Mouse (Mus musculus) stomach, embryonic 14.5 days (tissue): Measurements from ENCODE around the gene Aff1. TPM values are rescaled to one million over a fixed set of nuclear protein-coding genes. Genes with fewer than 3 reads are reported as not detected.

ENCODE experiments used
- ATAC-seq: fragments of 200-750 bp; cut with Nextera tagmentation; 2 replicates; pipeline ENCODE4 v1.8.0; 2017; ENCODE audit warnings: low read depth, moderate TSS enrichment; ENCODE audit not compliant: insufficient number of reproducible peaks, insufficient read depth, low FRiP score
- H3K27ac ChIP-seq: fragments of 300-500 bp; sonication (generic); 2 replicates; pipeline ENCODE4 v1.5.1; 2014; ENCODE audit warnings: mild to moderate bottlenecking, low read length, moderate library complexity, mixed read lengths
- H3K27me3 ChIP-seq: fragments of 300-500 bp; sonication (generic); 2 replicates; pipeline ENCODE4 v1.6.1; 2014; ENCODE audit warnings: low read length, control low read depth, mixed read lengths; ENCODE audit not compliant: control insufficient read depth, insufficient read depth
- H3K36me3 ChIP-seq: fragments of 300-500 bp; sonication (generic); 2 replicates; pipeline ENCODE4 v1.6.1; 2014; ENCODE audit warnings: mild to moderate bottlenecking, control low read depth, low read length, moderate library complexity, mixed read lengths; ENCODE audit not compliant: control insufficient read depth, insufficient read depth
- H3K4me1 ChIP-seq: fragments of 300-500 bp; sonication (generic); 2 replicates; pipeline ENCODE4 v1.6.1; 2014; ENCODE audit warnings: low read length, control low read depth, mixed read lengths; ENCODE audit not compliant: control insufficient read depth, insufficient read depth
- H3K4me2 ChIP-seq: fragments of 300-500 bp; sonication (generic); replicated peaks from 2 replicates; pipeline ENCODE4 v1.6.1; 2014; ENCODE audit warnings: low read depth, low read length, control low read depth
- H3K4me3 ChIP-seq: fragments of 300-500 bp; sonication (generic); 2 replicates; pipeline ENCODE4 v1.5.1; 2014; ENCODE audit warnings: low read depth, low read length, control low read depth
- H3K9ac ChIP-seq: fragments of 300-500 bp; sonication (generic); replicated peaks from 2 replicates; pipeline ENCODE4 v1.6.1; 2014; ENCODE audit warnings: low read depth, mild to moderate bottlenecking, control low read depth, low read length, moderate library complexity, mixed read lengths
- H3K9me3 ChIP-seq: fragments of 300-500 bp; sonication (generic); 2 replicates; pipeline ENCODE4 v1.6.1; 2016; ENCODE audit warnings: low read depth, low read length, control low read depth; ENCODE audit not compliant: control insufficient read depth
- WGBS: fragments of 180-500 bp; shearing (Covaris S2); extraction: QIAGEN DNeasy Blood & Tissue Kit; methylation state at CpG from one replicate; pipeline ENCODE4 v1.1.7; 2014; 5-methylcytosine and 5-hydroxymethylcytosine counted together
- polyA plus RNA-seq: library from polyadenylated mRNA; unstranded; fragments of >200 nt; fragmentation: Nextera tagmentation; extraction: Ambion mirVana; gene quantifications from 2 replicates; pipeline ENCODE4 v1.2.1, GENCODE M21; 2014

Aff1 gene
- polyA plus RNA-seq, 1 experiment from 2014 or later, result 5.9 TPM

DNA sequence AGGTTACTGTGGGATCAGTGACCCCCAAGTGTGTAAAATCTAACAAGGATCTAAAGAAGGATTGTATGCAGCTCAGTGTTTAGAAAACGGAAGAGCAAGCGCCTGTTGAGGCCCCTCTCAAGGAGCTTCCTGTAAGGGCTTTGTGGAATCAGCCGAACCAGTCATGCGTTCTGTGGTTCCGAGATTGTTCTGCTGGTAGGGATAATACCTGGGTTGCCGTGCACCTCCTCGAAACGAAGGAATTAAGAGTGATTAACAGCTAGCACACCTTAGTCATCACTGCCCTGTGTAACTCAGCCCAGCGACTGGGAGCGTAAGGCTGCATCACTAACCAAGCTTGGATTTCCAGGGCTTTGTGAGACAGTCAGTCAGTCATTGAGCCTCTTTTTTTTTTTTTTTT lies 87.7 kb downstream of the Aff1 start:
- 0 out of 2 replicates have a peak, but pooled peaks cover 7% of the 10 kb centered on the region for H3K36me3 ChIP-seq
- no peak overlapping the region for H3K4me3 ChIP-seq
- H3K4me2 ChIP-seq, result no peak overlapping the region
- ATAC-seq, result no peak
- no peaks in the 10 kb centered on the region for H3K9me3 ChIP-seq
- no peak overlapping the region for H3K27ac ChIP-seq
- no peaks in the 10 kb centered on the region for H3K27me3 ChIP-seq
- H3K4me1 ChIP-seq, result peaks cover 20% of the 10 kb centered on the region; the same call in 1 of the 2 replicates
- H3K9ac ChIP-seq, result no peak overlapping the region
- 33% methylated on average over 10 of the region's 10 CpGs for WGBS

DNA sequence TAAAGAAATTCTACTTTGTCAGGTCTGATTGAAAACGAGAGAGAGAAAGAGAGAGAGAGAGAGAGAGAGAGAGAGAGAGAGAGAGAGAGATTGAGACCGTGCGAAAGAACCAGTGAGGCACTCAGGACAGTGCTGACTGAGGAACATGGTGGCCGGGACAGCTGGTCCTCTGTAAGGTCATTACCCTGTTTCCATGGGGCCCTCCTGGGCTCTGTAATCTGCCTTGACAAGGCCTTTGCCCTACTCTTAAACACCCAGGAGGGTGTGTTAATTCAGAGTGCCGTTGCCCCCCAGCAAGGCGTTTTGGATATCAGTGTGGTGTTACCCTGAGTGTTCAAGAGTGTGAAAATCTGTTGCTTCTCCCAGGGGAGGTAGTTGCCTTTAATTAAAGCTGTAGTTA lies 88.1 kb downstream of the Aff1 start:
- Histone ChIP-seq H3K27me3 (no peaks in the 10 kb centered on the region), H3K27ac (no peak overlapping the region), H3K4me3 (no peak overlapping the region), H3K4me1 (peaks cover 20% of the 10 kb centered on the region; the same call in 1 of the 2 replicates), H3K4me2 (no peak overlapping the region), H3K9me3 (no peaks in the 10 kb centered on the region), H3K36me3 (0 out of 2 replicates have a peak, but pooled peaks cover 7% of the 10 kb centered on the region), H3K9ac (no peak overlapping the region)
- WGBS, result 42% methylated on average over 6 of the region's 6 CpGs
- no peak for ATAC-seq

DNA sequence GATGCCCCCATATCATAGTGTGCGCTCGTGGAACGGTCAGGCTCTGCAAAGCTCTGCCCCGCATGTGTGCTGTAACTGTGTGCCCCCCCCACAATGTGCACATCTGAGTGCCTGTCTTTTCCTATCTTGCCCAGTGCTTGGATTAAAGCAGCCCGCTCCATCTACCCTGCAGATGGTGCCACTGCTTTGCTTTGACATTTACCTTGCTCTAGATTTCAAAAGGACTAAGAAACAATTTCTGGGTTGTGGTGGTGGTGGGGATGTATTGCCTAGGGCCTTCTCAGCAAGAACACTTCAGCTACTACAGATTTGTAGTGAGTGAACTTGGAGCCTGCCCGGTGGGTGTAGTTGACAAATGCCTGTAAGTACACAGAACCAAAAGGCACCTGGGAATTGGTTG lies 88.7 kb downstream of the Aff1 start:
- Histone ChIP-seq H3K27me3 (no peaks in the 10 kb centered on the region), H3K9ac (no peak overlapping the region), H3K4me1 (peaks cover 20% of the 10 kb centered on the region; the same call in 1 of the 2 replicates), H3K36me3 (0 out of 2 replicates have a peak, but pooled peaks cover 7% of the 10 kb centered on the region), H3K4me2 (no peak overlapping the region), H3K27ac (no peak overlapping the region), H3K9me3 (no peaks in the 10 kb centered on the region), H3K4me3 (no peak overlapping the region)
- WGBS, result 76% methylated on average over 6 of the region's 6 CpGs
- ATAC-seq, result no peak

DNA sequence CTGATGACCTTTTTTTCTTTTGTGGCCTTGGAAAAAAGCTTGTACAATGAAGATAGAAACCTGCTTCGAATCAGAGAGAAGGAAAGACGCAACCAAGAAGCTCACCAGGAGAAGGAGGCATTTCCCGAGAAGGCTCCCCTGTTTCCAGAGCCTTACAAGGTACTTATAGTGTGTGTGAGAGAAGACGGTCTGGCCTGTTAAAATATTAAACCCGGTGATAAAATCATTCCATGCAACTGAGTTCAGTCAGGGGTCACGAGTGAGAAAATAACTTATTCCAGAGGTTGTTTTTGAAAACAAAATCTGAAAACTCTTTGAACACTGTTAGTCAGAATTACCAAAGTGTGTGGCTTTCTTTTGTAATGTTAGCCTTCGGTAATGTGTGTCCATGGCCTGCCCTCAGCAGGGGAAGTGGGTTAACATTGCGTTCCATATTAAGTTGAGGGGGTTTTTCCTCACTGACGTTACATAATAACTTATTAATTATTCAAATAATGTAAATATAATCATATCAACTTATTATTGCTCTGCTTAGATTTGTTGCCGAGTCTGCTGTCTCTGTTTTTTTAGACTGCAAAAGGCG lies 91.0 kb downstream of the Aff1 start:
- Histone ChIP-seq H3K9ac (no peak overlapping the region), H3K9me3 (no peaks in the 10 kb centered on the region), H3K36me3 (0 out of 2 replicates have a peak, but pooled peaks cover 7% of the 10 kb centered on the region), H3K27ac (no peak overlapping the region), H3K4me2 (no peak overlapping the region), H3K27me3 (no peaks in the 10 kb centered on the region), H3K4me1 (peaks cover 14% of the 10 kb centered on the region; the same call in 1 of the 2 replicates), H3K4me3 (no peak overlapping the region)
- 78% methylated on average over 11 of the region's 11 CpGs for WGBS
- no peak for ATAC-seq

DNA sequence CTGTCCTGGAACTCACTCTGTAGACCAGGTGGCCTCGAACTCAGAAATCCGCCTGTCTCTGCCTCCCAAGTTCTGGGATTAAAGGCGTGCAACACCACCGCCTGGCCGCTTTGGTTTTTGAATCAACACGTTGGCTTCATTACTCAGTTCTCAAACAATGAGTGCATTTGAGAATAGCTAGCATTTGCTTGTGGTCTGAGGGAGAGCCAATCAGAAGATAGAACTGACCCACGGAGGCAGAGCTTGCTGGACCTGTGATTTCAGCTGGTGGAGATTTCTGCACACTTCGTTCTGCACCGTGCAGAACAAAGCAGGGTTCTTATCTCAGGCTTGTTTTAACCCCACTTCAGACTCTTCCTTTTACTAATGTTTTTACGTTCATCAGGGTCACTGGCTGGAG lies 93.9 kb downstream of the Aff1 start:
- H3K36me3 ChIP-seq, result 0 out of 2 replicates have a peak, but pooled peaks cover 7% of the 10 kb centered on the region
- H3K9ac ChIP-seq, result no peak overlapping the region
- no peaks in the 10 kb centered on the region for H3K27me3 ChIP-seq
- H3K9me3 ChIP-seq, result no peaks in the 10 kb centered on the region
- H3K4me2 ChIP-seq, result no peak overlapping the region
- no peak for ATAC-seq
- H3K4me1 ChIP-seq, result peaks cover 6% of the 10 kb centered on the region; the same call in 1 of the 2 replicates
- H3K4me3 ChIP-seq, result no peak overlapping the region
- WGBS, result 79% methylated on average over 10 of the region's 10 CpGs
- H3K27ac ChIP-seq, result no peak overlapping the region

DNA sequence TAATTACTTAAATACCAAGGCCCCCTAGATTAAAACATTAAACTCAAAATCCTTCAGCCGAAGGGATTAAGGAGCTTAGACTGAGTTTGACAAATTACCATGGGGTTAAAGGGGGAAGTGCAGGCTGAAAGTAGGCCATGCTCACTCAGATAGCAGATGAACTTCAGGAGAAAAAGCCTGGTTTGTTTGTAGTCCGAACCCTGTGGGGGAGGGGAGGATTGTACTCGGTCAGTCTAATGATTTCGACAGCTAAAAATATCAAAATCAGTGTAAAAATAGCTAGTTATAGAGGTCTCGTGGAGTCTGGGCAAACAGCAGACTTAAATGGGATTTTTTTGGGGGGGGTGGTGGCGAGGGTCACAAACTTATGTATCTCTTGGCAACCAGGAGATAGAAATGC lies 96.3 kb downstream of the Aff1 start:
- H3K9ac ChIP-seq, result no peak overlapping the region
- ATAC-seq, result no peak
- H3K27ac ChIP-seq, result no peak overlapping the region

DNA sequence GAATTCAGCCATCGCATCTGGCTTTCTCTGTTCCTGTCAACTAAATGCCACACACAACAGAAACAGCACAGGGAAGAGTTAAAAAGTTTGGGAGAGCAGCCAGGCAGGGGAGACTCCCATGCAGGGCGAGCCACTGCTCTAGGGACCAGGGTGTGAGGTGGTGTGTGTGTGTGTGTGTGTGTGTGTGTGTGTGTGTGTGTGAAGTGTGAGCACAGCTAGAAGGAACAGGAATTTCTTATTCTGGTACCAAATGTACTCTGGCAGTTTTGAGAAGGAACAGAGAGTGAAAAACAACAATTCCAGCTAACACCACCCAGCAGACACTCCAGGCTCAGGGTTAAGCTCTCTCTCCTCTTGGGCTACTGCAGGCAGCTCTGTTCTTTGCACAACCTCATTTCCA lies 96.8 kb downstream of the Aff1 start:
- no peak for ATAC-seq
- no peak overlapping the region for H3K4me2 ChIP-seq
- H3K9ac ChIP-seq, result no peak overlapping the region
- H3K9me3 ChIP-seq, result no peaks in the 10 kb centered on the region
- H3K27ac ChIP-seq, result no peak overlapping the region
- no peak overlapping the region for H3K4me3 ChIP-seq
- H3K36me3 ChIP-seq, result 0 out of 2 replicates have a peak, but pooled peaks cover 3% of the 10 kb centered on the region
- no peaks in the 10 kb centered on the region for H3K27me3 ChIP-seq
- 18% methylated on average over 2 of the region's 2 CpGs for WGBS
- H3K4me1 ChIP-seq, result peaks cover 6% of the 10 kb centered on the region; the same call in 1 of the 2 replicates

More for the DNA sequence above, 96.3 kb downstream of the Aff1 start:
- no peak overlapping the region for H3K4me2 ChIP-seq
- peaks cover 6% of the 10 kb centered on the region; the same call in 1 of the 2 replicates for H3K4me1 ChIP-seq
- WGBS, result 15% methylated on average over 6 of the region's 6 CpGs
- H3K4me3 ChIP-seq, result no peak overlapping the region
- H3K27me3 ChIP-seq, result no peaks in the 10 kb centered on the region
- 0 out of 2 replicates have a peak, but pooled peaks cover 7% of the 10 kb centered on the region for H3K36me3 ChIP-seq
- H3K9me3 ChIP-seq, result no peaks in the 10 kb centered on the region

DNA sequence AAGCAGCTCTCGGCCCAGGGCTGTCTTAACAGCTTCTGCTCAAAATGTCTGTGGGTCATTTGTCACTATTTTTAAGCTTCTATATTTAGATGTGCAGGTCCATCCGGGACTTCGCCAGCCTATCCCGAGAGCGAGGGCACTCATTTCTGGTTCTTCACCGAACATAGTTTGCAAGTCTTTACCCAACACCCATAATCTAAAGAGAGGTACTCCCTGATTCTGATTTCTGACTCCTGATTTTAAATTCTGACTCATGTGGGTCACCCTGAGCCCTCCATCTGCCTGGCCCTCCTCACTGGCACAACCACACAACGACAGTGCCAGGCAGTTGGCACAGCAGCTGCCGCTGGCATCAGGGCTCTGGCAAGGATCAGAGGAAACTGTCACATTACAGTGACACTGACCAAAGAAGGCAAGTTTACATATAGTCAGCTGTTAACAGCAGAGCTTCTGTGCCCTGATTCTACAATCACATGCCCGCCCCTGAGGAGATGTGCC lies 97.5 kb downstream of the Aff1 start:
- Histone ChIP-seq H3K27me3 (no peaks in the 10 kb centered on the region), H3K9ac (no peak overlapping the region), H3K9me3 (no peaks in the 10 kb centered on the region), H3K4me3 (no peak overlapping the region), H3K4me2 (no peak overlapping the region), H3K4me1 (peaks cover 6% of the 10 kb centered on the region; the same call in 1 of the 2 replicates), H3K27ac (no peak overlapping the region), H3K36me3 (no peaks in the 10 kb centered on the region)
- 78% methylated on average over 9 of the region's 9 CpGs for WGBS
- no peak for ATAC-seq
